Mouse (Mus musculus) cerebellum, adult 2 months (tissue): ENCODE data around the gene Pphln1.

ENCODE experiments used
- CTCF ChIP-seq: fragments of 200-500 bp; IDR thresholded peaks from 2 replicates; pipeline ENCODE4 v1.5.1; 2011; ENCODE audit warnings: low read depth, mild to moderate bottlenecking, control low read depth, low read length, moderate library complexity, borderline replicate concordance; ENCODE audit not compliant: insufficient read depth
- POLR2A ChIP-seq: fragments of 200-500 bp; IDR thresholded peaks from 2 replicates; pipeline ENCODE4 v1.6.1; 2011; ENCODE audit warnings: low read length, control low read depth, borderline replicate concordance; ENCODE audit not compliant: insufficient read depth

- TF ChIP-seq CTCF (no peak), POLR2A (no peak)
Measured at GRCm38 (mm10) chr15:93358346-93359095, 39.6 kb upstream of the Pphln1 start.
